Comparison of ENCODE assay signal across 13 mouse cellular contexts in the genomic region with DNA sequence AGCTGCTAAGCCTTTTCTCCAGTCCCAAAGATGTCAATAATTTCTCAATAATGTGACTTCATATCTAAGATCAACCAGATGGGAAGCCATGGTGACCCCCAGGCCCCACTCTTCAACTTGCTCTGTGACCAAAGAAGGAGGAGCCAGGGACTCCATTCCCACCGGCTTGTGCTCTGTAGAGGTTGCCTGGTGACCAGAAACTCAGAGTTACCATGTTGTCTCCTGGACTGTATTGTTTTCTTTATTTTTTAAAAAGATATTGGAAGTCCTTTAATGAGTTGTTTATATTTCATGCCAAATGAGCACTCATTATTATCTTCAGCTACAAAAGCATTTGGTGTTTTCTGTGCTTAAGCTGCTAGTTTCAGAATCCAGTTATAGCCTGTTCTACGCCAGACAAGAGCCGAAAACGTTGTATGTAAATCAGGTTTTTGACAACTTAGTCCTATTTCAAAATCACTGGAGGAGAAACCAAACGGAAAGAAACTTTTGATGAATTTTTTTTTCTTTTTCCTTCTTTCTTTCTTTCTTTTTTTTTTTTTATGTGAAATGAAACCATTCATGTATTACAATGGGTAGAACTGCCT. TPM values are rescaled to one million over a fixed set of nuclear protein-coding genes. Genes with fewer than 3 reads are reported as not detected.
A peak's percentile ranks its signal among the peaks of the same experiment; 100 is the strongest.
DNase-seq lines count a peak whose midpoint lies in the region; ATAC-seq and TF ChIP-seq lines count a peak whose summit lies in the region.
"Had no signal": no experiment of that assay in that cellular context is flagged by ENCODE, and none has a peak within 500 bp of the region (broad histone marks: within the 10 kb centered on the region; RNA-seq: fewer than 3 reads in every experiment).

No protein-coding gene starts in this region.

- peaks cover 5% of the 10 kb centered on the region; the same call in 1 of the 2 replicates for H3K9me3 ChIP-seq in forebrain, embryonic 13.5 days (replicated peaks)
- H3K9me3 ChIP-seq in forebrain, embryonic 15.5 days, result peaks cover 4% of the 10 kb centered on the region; the same call in 1 of the 2 replicates
- H3K9me3 ChIP-seq: hindbrain, embryonic 15.5 days had no signal

- H3K27ac ChIP-seq in forebrain, embryonic 13.5 days, result no peak overlapping the region; the same call in 1 of the 2 replicates
- no peak overlapping the region for H3K27ac ChIP-seq in forebrain, embryonic 15.5 days (replicated peaks)
- peak overlapping the region; percentile 73; the same call in 1 of the 2 replicates for H3K27ac ChIP-seq in layer of hippocampus, adult 2 months
- 0 out of 2 replicates have a peak overlapping the region, but pooled peaks have one; percentile 20 for H3K27ac ChIP-seq in embryonic fibroblast, embryonic 13.5 days (ENCODE audit: insufficient read depth, low read length)
- H3K27ac ChIP-seq: liver, embryonic 14.5 days had no signal

- no peaks in the 10 kb centered on the region for H3K36me3 ChIP-seq in forebrain, embryonic 13.5 days (ENCODE audit: poor library complexity, severe bottlenecking)
- H3K36me3 ChIP-seq in forebrain, embryonic 15.5 days, result no peaks in the 10 kb centered on the region
- H3K36me3 ChIP-seq: G1E; hindbrain, embryonic 15.5 days; midbrain, embryonic 10.5 days had no signal

- H3K27me3 ChIP-seq in forebrain, embryonic 13.5 days, result peaks cover 58% of the 10 kb centered on the region
- peaks cover 5% of the 10 kb centered on the region for H3K27me3 ChIP-seq in forebrain, embryonic 15.5 days

- H3K4me3 ChIP-seq in forebrain, embryonic 13.5 days, result no peak overlapping the region
- no peak overlapping the region for H3K4me3 ChIP-seq in forebrain, embryonic 15.5 days
- no peak overlapping the region for H3K4me3 ChIP-seq in layer of hippocampus, adult 2 months
- no peak overlapping the region for H3K4me3 ChIP-seq in embryonic fibroblast, embryonic 13.5 days (ENCODE audit: insufficient read depth, low read length)
- H3K4me3 ChIP-seq: hindbrain, embryonic 15.5 days; midbrain, embryonic 10.5 days had no signal

- H3K4me2 ChIP-seq in forebrain, embryonic 13.5 days, result no peak overlapping the region
- no peak overlapping the region for H3K4me2 ChIP-seq in forebrain, embryonic 15.5 days (replicated peaks)
- H3K4me2 ChIP-seq: hindbrain, embryonic 15.5 days had no signal

- peaks cover 9% of the 10 kb centered on the region for H3K4me1 ChIP-seq in forebrain, embryonic 13.5 days
- H3K4me1 ChIP-seq in forebrain, embryonic 15.5 days, result peaks cover 8% of the 10 kb centered on the region
- peaks cover 5% of the 10 kb centered on the region for H3K4me1 ChIP-seq in embryonic fibroblast, embryonic 13.5 days (ENCODE audit: control insufficient read depth, insufficient read depth, low read length)
- H3K4me1 ChIP-seq: midbrain, embryonic 10.5 days had no signal

- ATAC-seq in forebrain, embryonic 13.5 days, result peak; percentile 54
- no peak; the same call in 1 of the 2 replicates for ATAC-seq in forebrain, embryonic 15.5 days (replicated peaks)

- H3K9ac ChIP-seq in forebrain, embryonic 13.5 days, result no peak overlapping the region
- no peak overlapping the region for H3K9ac ChIP-seq in forebrain, embryonic 15.5 days (replicated peaks)
- H3K9ac ChIP-seq: hindbrain, embryonic 15.5 days; liver, embryonic 14.5 days had no signal

- no peak for TF ChIP-seq POLR2A in embryonic fibroblast, embryonic 13.5 days (IDR thresholded peaks at IDR 0.05; ENCODE audit: low read depth, low read length)

- no peak for TF ChIP-seq CTCF in layer of hippocampus, adult 2 months (conservative IDR thresholded peaks at IDR 0.05)
- TF ChIP-seq CTCF in embryonic fibroblast, embryonic 13.5 days (IDR thresholded peaks at IDR 0.05; ENCODE audit: borderline replicate concordance, insufficient read depth, low read length), result no peak

- 37% methylated on average over 5 of the region's 5 CpGs for WGBS in forebrain, embryonic 13.5 days
- whole genome bisulfite sequencing in forebrain, embryonic 15.5 days, result 30% methylated on average over 5 of the region's 5 CpGs

- no peak for DNase-seq in layer of hippocampus, adult 2 months (ENCODE audit: low spot score in 2 of 2)
- no peak for DNase-seq in layer of hippocampus, adult 8-10 months (ENCODE audit: low spot score in 2 of 2)
- peak; percentile 71 for DNase-seq in A20 (ENCODE audit: low read depth, low spot score)
- DNase-seq in cerebellum, postnatal 10 days, result no peak
- DNase-seq in layer of hippocampus, postnatal 36 days, result no peak
- DNase-seq: embryo, embryonic 11 days had no signal

RNA-seq across cellular contexts. Expression of a gene that starts 42.7 kb away (rescaled TPM):
- polyA plus RNA-seq in forebrain, embryonic 13.5 days (2015; fragmentation: Nextera tagmentation; extraction: Ambion mirVana), result 1.2 and 1.6 TPM in 2 replicates
- 0.65 and 1.1 TPM in 2 replicates for polyA plus RNA-seq in forebrain, embryonic 15.5 days (2015; fragmentation: Nextera tagmentation; extraction: Ambion mirVana)
- total RNA-seq in layer of hippocampus, adult 2 months (2021), result under 1 TPM; 0.69 to 0.72 TPM
- total RNA-seq in layer of hippocampus, adult 8-10 months (2022), result 1 to 10 TPM in 2 of 4 experiments, under 1 TPM in 2; 0.23 to 1.5 (median 0.90) TPM
- polyA plus RNA-seq in embryonic fibroblast, embryonic 13.5 days (2011; ENCODE audit: insufficient read length, low read depth, missing spikeins), result 0.97 and 1.3 TPM in 2 replicates
- total RNA-seq in layer of hippocampus, postnatal 36 days (2021), result under 1 TPM; 0.62 to 0.78 TPM
- polyA plus RNA-seq: G1E had no signal

Comparison
In these comparisons a context has a peak if more than half of its experiments do, and no peak if none do; other contexts are left out.
1. H3K27ac ChIP-seq: peak in layer of hippocampus, adult 2 months (single experiment) and embryonic fibroblast, embryonic 13.5 days (single experiment); none in forebrain, embryonic 13.5 days (single experiment) and forebrain, embryonic 15.5 days (single experiment).